Mouse (Mus musculus) Patski (cell line): ENCODE results near the gene Yipf2. TPM values are rescaled to one million over a fixed set of nuclear protein-coding genes. Genes with fewer than 3 reads are reported as not detected.
A peak's percentile ranks its signal among the peaks of the same experiment; 100 is the strongest.

Experiments used
- ATAC-seq: fragments of 100-300 bp; one replicate; pipeline ENCODE4 v1.8.0; 2021
- CTCF ChIA-PET: fragments of 350-600 bp; sonication (Branson Sonifier 250); formaldehyde crosslinking; loops from one replicate; lab custom pipeline; 2022; ENCODE audit warnings: inconsistent platforms; lab: Charles Lee
- POLR2A ChIA-PET: fragments of 350-600 bp; sonication (Branson Sonifier 250); formaldehyde crosslinking; loops from one replicate; lab custom pipeline; 2022; ENCODE audit warnings: antibody characterized with exemption, inconsistent platforms; lab: Charles Lee
- DNase-seq: peaks from one replicate; pipeline ENCODE4 v3.0.0-alpha.2; 2011; ENCODE audit warnings: low read depth, low spot score
- H3K27me3 ChIP-seq: fragments of 371-371 bp; one replicate; pipeline ENCODE4 v1.5.1; 2021
- CTCF ChIP-seq: fragments of 100-300 bp; IDR thresholded peaks from one replicate; pipeline ENCODE4 v1.5.1; 2021
- in situ Hi-C: fragments of 300-500 bp; cut with MboI; formaldehyde crosslinking; loops from 3 replicates; pipeline ENCODE4 v1.11.1; 2018; ENCODE audit warnings: low pct_unique_long_range_greater_than_20kb, mixed read lengths
- polyA plus RNA-seq: library from polyadenylated mRNA; unstranded; gene quantifications from one replicate; pipeline ENCODE4 v1.2.3, GENCODE M21; 2021

The Yipf2 gene
- polyA plus RNA-seq, 1 experiment from 2014 or later: 39.0 TPM

DNA sequence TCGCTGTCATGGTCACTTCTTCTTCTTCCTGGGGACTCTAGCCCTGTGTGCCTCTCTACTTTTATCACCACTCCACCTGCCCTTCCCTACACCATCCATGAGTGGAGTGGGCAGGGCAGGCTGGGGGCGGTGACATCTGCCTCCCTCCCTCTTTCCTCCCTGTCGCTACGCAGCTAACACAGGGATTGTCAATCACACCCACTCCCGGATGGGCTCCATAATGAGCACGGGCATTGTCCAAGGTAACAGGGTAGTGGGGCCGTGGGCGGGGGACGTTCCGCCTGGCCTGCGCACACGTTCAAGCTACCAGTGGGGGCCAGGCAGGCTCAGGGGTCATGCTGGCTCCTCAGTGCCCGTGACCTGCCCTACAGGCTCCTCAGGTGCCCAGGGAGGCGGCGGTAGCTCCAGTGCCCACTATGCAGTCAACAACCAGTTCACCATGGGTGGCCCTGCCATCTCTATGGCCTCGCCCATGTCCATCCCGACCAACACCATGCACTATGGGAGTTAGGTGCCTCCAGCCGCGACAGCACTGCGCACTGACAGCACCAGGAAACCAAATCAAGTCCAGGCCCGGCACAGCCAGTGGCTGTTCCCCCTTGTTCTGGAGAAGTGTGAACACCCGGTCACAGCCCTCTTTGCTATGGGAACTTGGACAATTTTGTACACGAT lies 4.8 kb downstream of the Yipf2 start:
- in situ Hi-C loops: no loop called here
- TF ChIP-seq CTCF: no peak
- ATAC-seq (no peak), DNase-seq (no peak)
- no peaks in the 10 kb centered on the region for H3K27me3 ChIP-seq
- POLR2A ChIA-PET: interaction anchor here (0.5 kb wide), 1 partner anchor 27 kb away, joined by 4 read pairs; no protein-coding TSS in a partner anchor
- CTCF ChIA-PET: no interaction called here

DNA sequence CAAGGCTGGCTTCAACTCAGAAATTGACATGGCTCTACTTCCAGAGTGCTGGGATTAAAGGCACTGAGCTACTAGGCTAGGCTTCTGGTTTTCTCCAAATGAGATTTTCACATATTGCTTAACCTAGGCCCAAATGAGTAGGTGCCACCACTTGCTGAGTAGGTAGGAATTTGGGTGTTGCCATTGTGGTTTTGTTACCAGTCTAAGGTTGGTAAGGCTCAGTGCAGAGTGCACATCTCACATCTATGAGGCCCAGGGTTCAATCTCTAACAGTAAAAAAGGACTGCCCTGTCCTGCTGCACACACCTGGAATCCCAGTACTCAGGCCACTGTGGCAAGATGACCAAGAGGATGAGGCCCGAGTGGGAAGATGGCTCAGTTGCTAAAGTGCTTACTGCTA lies 7.2 kb downstream of the Yipf2 start:
- CTCF ChIA-PET: no interaction called here

GRCm38 (mm10) chr9:21578226-21578625 lies 14.4 kb downstream of the Yipf2 start:
- ATAC-seq: no peak
- ChIA-PET POLR2A (interaction anchor here (1.3 kb wide), 2 partner anchors 8 to 10 kb away, joined by 3 read pairs; no protein-coding TSS in a partner anchor), CTCF (interaction anchor here (1.1 to 1.7 kb wide), 2 partner anchors 10 to 12 kb away, joined by 3 read pairs; no protein-coding TSS in a partner anchor)
- no peaks in the 10 kb centered on the region for H3K27me3 ChIP-seq
- DNase-seq: no peak
- in situ Hi-C loops: no loop called here
- TF ChIP-seq CTCF: no peak

More for the DNA sequence above, 7.2 kb downstream of the Yipf2 start:
- in situ Hi-C loops: no loop called here
- DNase-seq: no peak
- POLR2A ChIA-PET: interaction anchor here (0.5 kb wide), 1 partner anchor 21 kb away, joined by 3 read pairs; no protein-coding TSS in a partner anchor
- no peaks in the 10 kb centered on the region for H3K27me3 ChIP-seq
- TF ChIP-seq CTCF: no peak
- ATAC-seq: no peak

GRCm38 (mm10) chr9:21576286-21576685 lies 16.3 kb downstream of the Yipf2 start:
- ChIA-PET CTCF (interaction anchor here (1.3 kb wide), 1 partner anchor 30 kb away, joined by 4 read pairs; no protein-coding TSS in a partner anchor), POLR2A (no interaction called here)
- TF ChIP-seq CTCF: no peak
- no peaks in the 10 kb centered on the region for H3K27me3 ChIP-seq
- DNase-seq (no peak), ATAC-seq (no peak)
- in situ Hi-C loops: no loop called here

GRCm38 (mm10) chr9:21575253-21575652 lies 17.4 kb downstream of the Yipf2 start:
- CTCF ChIA-PET: interaction anchor here (1.0 to 1.3 kb wide), 2 partner anchors 27 to 29 kb away, joined by 3 to 4 read pairs; no protein-coding TSS in a partner anchor
- DNase-seq: no peak
- in situ Hi-C loops: no loop called here
- no peaks in the 10 kb centered on the region for H3K27me3 ChIP-seq
- no peak for TF ChIP-seq CTCF
- POLR2A ChIA-PET: no interaction called here
- no peak for ATAC-seq

- in situ Hi-C loops: no loop called here
- POLR2A ChIA-PET: no interaction called here
Observed at GRCm38 (mm10) chr9:21574012-21574801, 18.4 kb downstream of the Yipf2 start.

GRCm38 (mm10) chr9:21568657-21569255 lies 23.9 kb downstream of the Yipf2 start:
- ATAC-seq (peak; percentile 65), DNase-seq (no peak)
- TF ChIP-seq CTCF: no peak
- CTCF ChIA-PET: interaction anchor here (0.8 to 1.5 kb wide), 3 partner anchors 9 to 21 kb away, joined by 3 to 5 read pairs (median 3); no protein-coding TSS in a partner anchor
- POLR2A ChIA-PET: interaction anchor here (0.6 to 1.1 kb wide), 3 partner anchors 10 to 16 kb away, joined by 3 read pairs; no protein-coding TSS in a partner anchor
- H3K27me3 ChIP-seq: no peaks in the 10 kb centered on the region
- in situ Hi-C loops: no loop called here

More at GRCm38 (mm10) chr9:21574012-21574801, 18.4 kb downstream of the Yipf2 start:
- H3K27me3 ChIP-seq: no peaks in the 10 kb centered on the region
- ATAC-seq: no peak
- TF ChIP-seq CTCF: no peak
- CTCF ChIA-PET: interaction anchor here (1.0 kb wide), 1 partner anchor 26 kb away, joined by 3 read pairs; no protein-coding TSS in a partner anchor
- DNase-seq: no peak

- POLR2A ChIA-PET: no interaction called here
Observed at GRCm38 (mm10) chr9:21567051-21567450, 25.6 kb downstream of the Yipf2 start.

GRCm38 (mm10) chr9:21566538-21566937 lies 26.1 kb downstream of the Yipf2 start:
- no peaks in the 10 kb centered on the region for H3K27me3 ChIP-seq
- in situ Hi-C loops: no loop called here
- no peak for ATAC-seq
- no peak for DNase-seq
- no peak for TF ChIP-seq CTCF
- POLR2A ChIA-PET: no interaction called here
- CTCF ChIA-PET: interaction anchor here (1.3 to 1.9 kb wide), 2 partner anchors 11 to 194 kb away, joined by 3 read pairs; no protein-coding TSS in a partner anchor

More at GRCm38 (mm10) chr9:21567051-21567450, 25.6 kb downstream of the Yipf2 start:
- ATAC-seq (no peak), DNase-seq (no peak)
- no peak for TF ChIP-seq CTCF
- no peaks in the 10 kb centered on the region for H3K27me3 ChIP-seq
- in situ Hi-C loops: no loop called here
- CTCF ChIA-PET: interaction anchor here (1.9 kb wide), 1 partner anchor 194 kb away, joined by 3 read pairs; no protein-coding TSS in a partner anchor

DNA sequence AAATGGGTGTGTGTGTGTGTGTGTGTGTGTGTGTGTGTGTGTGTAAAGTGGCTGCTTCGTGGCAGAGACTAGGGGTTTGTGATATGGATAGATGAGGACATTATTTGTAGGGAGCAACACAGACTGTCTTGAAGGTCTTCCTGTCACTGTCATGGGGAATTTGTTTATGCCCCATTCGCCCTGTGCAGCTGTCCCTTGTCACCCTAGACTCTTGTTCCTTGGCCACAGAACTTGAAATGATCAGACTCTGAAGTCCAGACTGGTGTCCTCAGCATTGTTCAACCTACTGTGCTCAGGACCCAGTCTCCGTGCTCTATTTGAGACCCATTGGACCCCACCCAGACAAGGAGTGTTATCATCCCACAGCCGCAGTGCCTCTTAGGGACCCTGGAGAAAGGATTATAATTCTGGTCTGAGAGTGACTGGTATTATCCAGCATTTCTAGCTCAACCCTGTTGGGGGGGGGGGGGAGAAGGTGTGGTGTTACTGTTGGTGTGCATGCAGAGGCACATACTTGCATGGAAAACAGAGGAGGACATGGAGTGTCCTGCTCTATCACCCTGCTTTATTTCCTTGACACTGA lies 27.5 kb downstream of the Yipf2 start:
- ChIA-PET POLR2A (interaction anchor here (0.6 kb wide), 1 partner anchor 27 kb away, joined by 4 read pairs; no protein-coding TSS in a partner anchor), CTCF (no interaction called here)
- ATAC-seq (no peak), DNase-seq (no peak)
- in situ Hi-C loops: no loop called here
- no peak for TF ChIP-seq CTCF
- no peaks in the 10 kb centered on the region for H3K27me3 ChIP-seq
